Mouse (Mus musculus): ENCODE measurements around the gene Fus. TPM values are rescaled to one million over a fixed set of nuclear protein-coding genes. Genes with fewer than 3 reads are reported as not detected.

Gene Fus
- polyA plus RNA-seq (2015; fragmentation: Nextera tagmentation; extraction: Ambion mirVana): 283 and 308 TPM in 2 replicates

DNA sequence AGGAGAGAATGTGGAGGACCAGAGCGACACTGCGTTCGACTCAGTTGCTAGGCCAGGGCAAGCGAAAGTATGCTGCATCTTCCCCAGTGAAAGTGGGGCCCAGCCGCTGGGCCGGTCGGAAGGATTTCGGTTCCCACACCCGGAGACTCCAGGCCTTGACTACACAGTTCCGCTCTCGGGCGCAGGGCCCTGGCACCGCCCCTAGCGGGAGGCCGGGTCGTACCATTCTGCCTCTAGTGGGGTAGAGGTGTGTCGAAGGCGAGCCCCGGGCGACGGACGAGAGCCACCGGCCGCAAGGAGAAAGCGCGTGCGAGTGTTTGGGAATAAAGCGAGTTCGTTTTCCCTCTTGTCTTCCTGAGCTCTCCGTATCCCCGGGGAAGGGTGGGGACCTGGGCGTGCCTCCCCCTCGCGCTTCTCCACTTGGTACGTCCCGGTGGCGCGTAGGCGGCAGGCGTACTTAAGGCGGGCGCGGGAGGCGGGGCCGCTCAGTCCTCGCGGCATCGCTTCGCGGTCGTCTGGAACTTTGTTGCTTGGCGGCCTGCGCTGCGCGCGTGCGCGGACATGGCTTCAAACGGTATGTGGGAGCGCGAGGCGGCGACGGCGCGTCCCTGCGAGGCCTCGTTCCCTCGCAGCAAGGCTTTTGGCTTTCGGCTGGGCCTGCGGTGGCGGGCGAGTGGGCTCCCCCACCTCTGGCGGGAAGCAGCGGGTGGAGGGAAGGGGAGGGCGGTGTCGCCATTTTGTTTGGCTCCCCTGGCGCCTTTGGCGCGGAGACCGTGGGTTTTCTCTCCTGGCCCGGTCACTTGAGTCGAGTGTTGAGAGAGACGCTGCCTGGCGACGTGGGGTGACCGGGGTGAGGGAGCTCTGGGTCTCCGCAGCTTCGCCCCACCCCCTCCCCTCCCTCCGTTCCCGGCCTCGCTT is at the start of gene Fus:
Fus (plus strand) TSS at position 454 of the 918 bp plus-strand sequence.

DNA sequence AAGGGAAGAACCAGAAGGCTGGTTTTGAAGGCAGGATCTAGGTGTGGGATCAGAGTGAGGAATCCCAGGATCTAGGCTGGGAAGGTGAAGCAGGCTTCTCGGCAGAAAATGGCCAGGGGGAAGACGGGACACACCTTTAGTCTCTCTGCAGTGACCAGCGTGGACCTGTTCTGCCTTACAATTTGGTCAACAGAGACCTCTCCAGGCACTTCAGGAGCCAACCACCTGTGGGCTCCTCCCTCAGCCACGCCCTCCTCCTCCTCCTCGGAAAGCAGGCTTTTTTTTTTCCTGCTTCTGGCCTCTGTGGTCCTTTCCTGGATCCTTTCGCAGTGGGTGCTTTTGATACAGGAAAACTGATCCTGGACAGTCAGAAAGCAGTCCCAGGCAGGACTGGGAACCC is 37.3 kb upstream of the Fus start, which contains the start of gene Prss8:
Prss8 (minus strand) TSS at position 182 of the 400 bp plus-strand sequence.

DNA sequence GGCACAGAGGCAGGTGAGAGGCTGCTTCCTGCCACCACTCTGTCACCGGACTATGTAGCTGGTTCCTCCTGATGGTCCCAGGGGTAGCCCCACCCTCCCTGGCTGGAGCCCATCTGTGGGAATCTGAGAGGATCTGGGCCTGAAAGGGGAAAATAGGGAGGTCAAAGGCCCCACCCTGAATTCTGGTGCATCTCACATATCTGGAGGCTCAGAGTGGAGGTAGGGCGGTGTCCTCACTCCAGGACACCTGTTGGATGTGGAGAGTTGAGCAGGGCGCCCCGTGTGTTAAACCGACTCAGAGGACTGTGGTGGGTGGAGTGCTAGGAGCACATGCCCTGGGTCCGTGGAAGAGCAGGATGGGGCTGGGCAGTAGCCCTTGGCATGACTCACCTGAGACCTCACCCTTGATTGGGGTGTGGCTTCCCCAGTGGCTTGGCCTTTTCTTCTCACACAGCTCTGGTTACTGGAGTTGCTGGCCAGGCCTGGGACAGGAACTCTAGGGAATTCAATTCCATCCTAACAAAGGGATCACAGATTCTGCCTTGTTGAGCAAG is 20.7 kb upstream of the Fus start, which contains the start of gene Prss36:
Prss36 (minus strand) TSS at position 256 of the 554 bp plus-strand sequence.

DNA sequence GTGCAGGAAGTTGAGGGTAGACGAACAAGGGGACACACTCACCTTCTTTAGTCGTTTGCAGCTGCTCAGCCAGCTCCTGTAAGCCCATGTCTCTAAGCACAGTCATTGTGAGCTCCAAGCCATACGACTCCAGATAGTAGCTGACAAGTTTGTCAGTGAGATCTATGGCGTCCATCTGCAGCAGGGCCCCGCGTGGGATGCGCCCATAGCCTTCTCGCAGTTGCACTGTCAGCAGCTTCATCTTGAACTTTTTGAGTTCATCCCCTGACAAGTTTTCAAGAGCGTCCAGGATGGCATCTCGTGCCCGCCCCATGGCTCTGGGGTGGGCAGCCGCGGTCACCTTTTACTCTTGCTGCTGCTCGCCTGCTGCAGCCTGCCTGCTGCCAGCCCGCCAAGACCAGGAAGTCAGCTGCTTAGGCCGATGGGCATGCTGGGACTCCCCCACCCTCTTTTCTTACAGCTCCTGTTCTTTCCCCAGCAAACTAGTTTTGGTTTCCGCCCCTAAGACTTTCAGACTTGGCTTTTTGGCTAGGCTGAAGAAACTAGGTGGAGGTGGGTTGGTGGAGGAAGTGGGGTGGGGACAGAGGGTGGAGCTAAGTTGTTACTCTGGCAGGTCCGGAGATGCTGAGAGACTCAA is 26.2 kb downstream of the Fus start, which contains the start of gene Pycard:
Pycard (minus strand) TSS at position 527 of the 637 bp plus-strand sequence.

DNA sequence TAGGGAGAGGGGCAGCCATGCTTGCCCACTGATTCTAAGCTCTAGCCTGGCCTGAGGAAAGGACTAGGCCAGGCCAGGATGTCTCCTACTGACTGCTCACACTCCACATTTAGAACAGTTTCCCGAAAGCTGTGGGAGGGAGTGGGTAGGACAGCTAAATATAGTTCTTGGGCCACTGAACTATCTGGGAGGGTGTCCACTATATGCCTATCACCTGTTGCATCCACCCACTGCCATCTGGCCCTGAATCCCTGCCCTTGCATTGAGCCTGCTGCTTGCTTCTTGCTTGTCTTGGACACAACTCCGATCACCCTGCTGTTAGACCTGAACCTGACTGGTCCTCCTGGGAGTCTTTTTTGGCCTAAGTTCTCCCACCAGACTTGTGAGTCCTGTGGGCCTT is 36.4 kb downstream of the Fus start, which contains the start of gene Trim72:
Trim72 (plus strand) TSS at position 262 of the 400 bp plus-strand sequence.

Other genes with a start within 250 kb of the Fus start
- 0.08 TPM in 1 of 2 replicates, not detected in the other for gene Ctf2, start 235.3 kb upstream of the Fus start, polyA plus RNA-seq (2015; fragmentation: Nextera tagmentation; extraction: Ambion mirVana)
- 7.4 and 8.8 TPM in 2 replicates for gene Fbxl19, start 222.9 kb upstream of the Fus start, polyA plus RNA-seq (2015; fragmentation: Nextera tagmentation; extraction: Ambion mirVana)
- 13.2 and 13.7 TPM in 2 replicates for gene Orai3, start 197.6 kb upstream of the Fus start, polyA plus RNA-seq (2015; fragmentation: Nextera tagmentation; extraction: Ambion mirVana)
- 17.7 and 18.5 TPM in 2 replicates for gene Setd1a, start 190.8 kb upstream of the Fus start, polyA plus RNA-seq (2015; fragmentation: Nextera tagmentation; extraction: Ambion mirVana)
- not detected in 2 replicates for gene Gm49388, start 181.8 kb upstream of the Fus start, polyA plus RNA-seq (2015; fragmentation: Nextera tagmentation; extraction: Ambion mirVana)
- gene Hsd3b7, start 166.9 kb upstream of the Fus start, polyA plus RNA-seq (2015; fragmentation: Nextera tagmentation; extraction: Ambion mirVana): 12.2 and 12.5 TPM in 2 replicates
- 28.1 and 32.5 TPM in 2 replicates for gene Stx4a, start 143.2 kb upstream of the Fus start, polyA plus RNA-seq (2015; fragmentation: Nextera tagmentation; extraction: Ambion mirVana)
- 78.8 and 97.1 TPM in 2 replicates for gene Stx1b, start 142.9 kb upstream of the Fus start, polyA plus RNA-seq (2015; fragmentation: Nextera tagmentation; extraction: Ambion mirVana)
- 3.8 and 4.5 TPM in 2 replicates for gene Zfp646, start 91.2 kb upstream of the Fus start, polyA plus RNA-seq (2015; fragmentation: Nextera tagmentation; extraction: Ambion mirVana)
- gene Zfp668, start 90.6 kb upstream of the Fus start, polyA plus RNA-seq (2015; fragmentation: Nextera tagmentation; extraction: Ambion mirVana): 21.9 and 22.7 TPM in 2 replicates
- 0.76 and 0.77 TPM in 2 replicates for gene Prss53, start 76.5 kb upstream of the Fus start, polyA plus RNA-seq (2015; fragmentation: Nextera tagmentation; extraction: Ambion mirVana)
- gene Gm21974, start 72.0 kb upstream of the Fus start, polyA plus RNA-seq (2015; fragmentation: Nextera tagmentation; extraction: Ambion mirVana): not detected in 2 replicates
- 94.0 and 98.3 TPM in 2 replicates for gene Vkorc1, start 71.8 kb upstream of the Fus start, polyA plus RNA-seq (2015; fragmentation: Nextera tagmentation; extraction: Ambion mirVana)
- 59.5 and 62.2 TPM in 2 replicates for gene Bckdk, start 63.4 kb upstream of the Fus start, polyA plus RNA-seq (2015; fragmentation: Nextera tagmentation; extraction: Ambion mirVana)
- gene Kat8, start 54.9 kb upstream of the Fus start, polyA plus RNA-seq (2015; fragmentation: Nextera tagmentation; extraction: Ambion mirVana): 32.9 and 34.4 TPM in 2 replicates
- 0.75 and 0.80 TPM in 2 replicates for gene Prss8, start 37.4 kb upstream of the Fus start, polyA plus RNA-seq (2015; fragmentation: Nextera tagmentation; extraction: Ambion mirVana)
- 18.5 and 19.6 TPM in 2 replicates for gene Prss36, start 20.7 kb upstream of the Fus start, polyA plus RNA-seq (2015; fragmentation: Nextera tagmentation; extraction: Ambion mirVana)
- 13.0 and 15.8 TPM in 2 replicates for gene Pycard, start 26.4 kb downstream of the Fus start, polyA plus RNA-seq (2015; fragmentation: Nextera tagmentation; extraction: Ambion mirVana)
- gene Trim72, start 36.5 kb downstream of the Fus start, polyA plus RNA-seq (2015; fragmentation: Nextera tagmentation; extraction: Ambion mirVana): not detected in 2 replicates
- gene Itgam, start 95.2 kb downstream of the Fus start, polyA plus RNA-seq (2015; fragmentation: Nextera tagmentation; extraction: Ambion mirVana): 1.4 and 1.5 TPM in 2 replicates
- gene Gm49368, start 95.2 kb downstream of the Fus start, polyA plus RNA-seq (2015; fragmentation: Nextera tagmentation; extraction: Ambion mirVana): not detected in 2 replicates
- 0.08 TPM in 1 of 2 replicates, not detected in the other for gene Itgax, start 162.1 kb downstream of the Fus start, polyA plus RNA-seq (2015; fragmentation: Nextera tagmentation; extraction: Ambion mirVana)
- 0.32 TPM in 1 of 2 replicates, not detected in the other for gene Itgad, start 186.9 kb downstream of the Fus start, polyA plus RNA-seq (2015; fragmentation: Nextera tagmentation; extraction: Ambion mirVana)
- gene Cox6a2, start 238.9 kb downstream of the Fus start, polyA plus RNA-seq (2015; fragmentation: Nextera tagmentation; extraction: Ambion mirVana): 1.2 and 1.6 TPM in 2 replicates